Mouse (Mus musculus) lung, embryonic 15.5 days (tissue): ENCODE data around the gene Atp11a. TPM values are rescaled to one million over a fixed set of nuclear protein-coding genes. Genes with fewer than 3 reads are reported as not detected.

Source experiments
- ATAC-seq: fragments of 200-750 bp; cut with Nextera tagmentation; 2 replicates; pipeline ENCODE4 v1.8.0; 2017; ENCODE audit warnings: moderate number of reproducible peaks, borderline replicate concordance; ENCODE audit not compliant: low FRiP score, low TSS enrichment; ENCODE audit errors: extremely low read depth
- H3K27ac ChIP-seq: fragments of 300-500 bp; sonication (generic); 2 replicates; pipeline ENCODE4 v1.5.1; 2015; ENCODE audit warnings: moderate library complexity, mild to moderate bottlenecking, inconsistent platforms
- H3K27me3 ChIP-seq: fragments of 300-500 bp; sonication (generic); 2 replicates; pipeline ENCODE4 v1.6.1; 2015; ENCODE audit warnings: inconsistent platforms
- H3K36me3 ChIP-seq: fragments of 300-500 bp; sonication (generic); 2 replicates; pipeline ENCODE4 v1.6.1; 2015; ENCODE audit warnings: inconsistent platforms
- H3K4me1 ChIP-seq: fragments of 300-500 bp; sonication (generic); 2 replicates; pipeline ENCODE4 v1.6.1; 2015; ENCODE audit warnings: inconsistent platforms
- H3K4me2 ChIP-seq: fragments of 300-500 bp; sonication (generic); 2 replicates; pipeline ENCODE4 v1.6.1; 2015; ENCODE audit warnings: inconsistent platforms, mild to moderate bottlenecking, moderate library complexity
- H3K4me3 ChIP-seq: fragments of 300-500 bp; sonication (generic); 2 replicates; pipeline ENCODE4 v1.5.1; 2015; ENCODE audit warnings: mild to moderate bottlenecking, inconsistent platforms
- H3K9ac ChIP-seq: fragments of 300-500 bp; sonication (generic); 2 replicates; pipeline ENCODE4 v1.6.1; 2015; ENCODE audit warnings: inconsistent platforms
- H3K9me3 ChIP-seq: fragments of 300-500 bp; sonication (generic); 2 replicates; pipeline ENCODE4 v1.6.1; 2016; ENCODE audit warnings: inconsistent platforms
- WGBS: fragments of 180-500 bp; shearing (Covaris S2); methylation state at CpG from one replicate; pipeline ENCODE4 v1.1.7; 2015; 5-methylcytosine and 5-hydroxymethylcytosine counted together
- polyA plus RNA-seq: library from polyadenylated mRNA; unstranded; fragments of >200 nt; fragmentation: Nextera tagmentation; extraction: Ambion mirVana; gene quantifications from 2 replicates; pipeline ENCODE4 v1.2.1, GENCODE M21; 2015

Atp11a gene
- polyA plus RNA-seq, 1 experiment from 2014 or later, result 21.8 TPM

- ATAC-seq, result no peak
These were observed 141.0 kb downstream of the Atp11a start for GRCm38 (mm10) chr8:12897815-12898214.

GRCm38 (mm10) chr8:12903790-12904415 lies 147.1 kb downstream of the Atp11a start:
- H3K9me3 ChIP-seq, result no peaks in the 10 kb centered on the region
- no peaks in the 10 kb centered on the region for H3K27me3 ChIP-seq
- H3K36me3 ChIP-seq, result no peaks in the 10 kb centered on the region
- H3K9ac ChIP-seq, result no peak overlapping the region
- no peak overlapping the region for H3K4me2 ChIP-seq
- no peak overlapping the region for H3K4me3 ChIP-seq
- peak overlapping the region; percentile 68 for H3K27ac ChIP-seq
- 77% methylated on average over 13 of the region's 13 CpGs for WGBS
- ATAC-seq, result no peak
- H3K4me1 ChIP-seq, result no peaks in the 10 kb centered on the region

More at GRCm38 (mm10) chr8:12897815-12898214, 141.0 kb downstream of the Atp11a start:
- H3K36me3 ChIP-seq, result no peaks in the 10 kb centered on the region
- peaks cover 20% of the 10 kb centered on the region for H3K4me1 ChIP-seq
- no peaks in the 10 kb centered on the region for H3K9me3 ChIP-seq
- no peak overlapping the region for H3K27ac ChIP-seq
- H3K4me2 ChIP-seq, result no peak overlapping the region
- H3K4me3 ChIP-seq, result no peak overlapping the region
- H3K27me3 ChIP-seq, result no peaks in the 10 kb centered on the region
- 18% methylated on average over 9 of the region's 9 CpGs for WGBS
- H3K9ac ChIP-seq, result no peak overlapping the region

GRCm38 (mm10) chr8:12905122-12905521 lies 148.3 kb downstream of the Atp11a start:
- no peak overlapping the region for H3K4me2 ChIP-seq
- H3K9me3 ChIP-seq, result no peaks in the 10 kb centered on the region
- H3K4me1 ChIP-seq, result no peaks in the 10 kb centered on the region
- WGBS, result 70% methylated on average over 5 of the region's 5 CpGs
- no peaks in the 10 kb centered on the region for H3K36me3 ChIP-seq
- H3K9ac ChIP-seq, result no peak overlapping the region
- H3K4me3 ChIP-seq, result no peak overlapping the region
- no peak for ATAC-seq
- peak overlapping the region; percentile 39; the same call in 1 of the 2 replicates for H3K27ac ChIP-seq
- H3K27me3 ChIP-seq, result no peaks in the 10 kb centered on the region

GRCm38 (mm10) chr8:12905599-12906321 lies 148.9 kb downstream of the Atp11a start:
- ATAC-seq, result no peak
- H3K9ac ChIP-seq, result no peak overlapping the region
- no peak overlapping the region for H3K4me3 ChIP-seq
- H3K27me3 ChIP-seq, result no peaks in the 10 kb centered on the region
- H3K9me3 ChIP-seq, result no peaks in the 10 kb centered on the region
- H3K4me2 ChIP-seq, result no peak overlapping the region
- H3K4me1 ChIP-seq, result no peaks in the 10 kb centered on the region
- 72% methylated on average over 11 of the region's 11 CpGs for whole genome bisulfite sequencing
- H3K36me3 ChIP-seq, result no peaks in the 10 kb centered on the region
- peak overlapping the region; percentile 39 for H3K27ac ChIP-seq

GRCm38 (mm10) chr8:12906597-12906996 lies 149.8 kb downstream of the Atp11a start:
- 68% methylated on average over 5 of the region's 5 CpGs for WGBS
- H3K4me2 ChIP-seq, result no peak overlapping the region

GRCm38 (mm10) chr8:12907730-12908129 lies 150.9 kb downstream of the Atp11a start:
- 77% methylated on average over 4 of the region's 4 CpGs for WGBS
- Histone ChIP-seq H3K4me3 (no peak overlapping the region), H3K9me3 (no peaks in the 10 kb centered on the region), H3K27ac (no peak overlapping the region), H3K4me1 (no peaks in the 10 kb centered on the region), H3K9ac (no peak overlapping the region), H3K36me3 (no peaks in the 10 kb centered on the region), H3K4me2 (no peak overlapping the region), H3K27me3 (no peaks in the 10 kb centered on the region)
- ATAC-seq, result no peak

More at GRCm38 (mm10) chr8:12906597-12906996, 149.8 kb downstream of the Atp11a start:
- Histone ChIP-seq H3K9ac (no peak overlapping the region), H3K9me3 (no peaks in the 10 kb centered on the region), H3K4me1 (no peaks in the 10 kb centered on the region), H3K27me3 (no peaks in the 10 kb centered on the region), H3K27ac (no peak overlapping the region), H3K4me3 (no peak overlapping the region), H3K36me3 (no peaks in the 10 kb centered on the region)
- no peak for ATAC-seq

GRCm38 (mm10) chr8:12912011-12912410 lies 155.2 kb downstream of the Atp11a start:
- Histone ChIP-seq H3K4me3 (no peak overlapping the region), H3K9me3 (no peaks in the 10 kb centered on the region), H3K27ac (no peak overlapping the region), H3K4me2 (no peak overlapping the region), H3K27me3 (no peaks in the 10 kb centered on the region), H3K36me3 (no peaks in the 10 kb centered on the region), H3K9ac (no peak overlapping the region), H3K4me1 (peaks cover 13% of the 10 kb centered on the region)
- ATAC-seq, result no peak
- 24% methylated on average over 5 of the region's 5 CpGs for WGBS

- H3K4me2 ChIP-seq, result peak overlapping the region; percentile 92
- ATAC-seq, result peak; percentile 56; the same call in 1 of the 2 replicates
- H3K9ac ChIP-seq, result peak overlapping the region; percentile 48
- H3K27me3 ChIP-seq, result no peaks in the 10 kb centered on the region
- no peaks in the 10 kb centered on the region for H3K9me3 ChIP-seq
- WGBS, result 13% methylated on average over 42 of the region's 42 CpGs
- no peak overlapping the region for H3K27ac ChIP-seq
- H3K4me3 ChIP-seq, result peak overlapping the region; percentile 52
- H3K4me1 ChIP-seq, result peaks cover 13% of the 10 kb centered on the region
- no peaks in the 10 kb centered on the region for H3K36me3 ChIP-seq
These were observed 158.6 kb downstream of the Atp11a start for GRCm38 (mm10) chr8:12915187-12916006.

GRCm38 (mm10) chr8:12916156-12916900 lies 159.5 kb downstream of the Atp11a start:
- Histone ChIP-seq H3K4me1 (peaks cover 13% of the 10 kb centered on the region), H3K4me2 (peak overlapping the region; percentile 92), H3K27ac (no peak overlapping the region), H3K9me3 (no peaks in the 10 kb centered on the region), H3K9ac (peak overlapping the region; percentile 48; the same call in 1 of the 2 replicates), H3K4me3 (peak overlapping the region; percentile 52), H3K36me3 (no peaks in the 10 kb centered on the region), H3K27me3 (no peaks in the 10 kb centered on the region)
- 55% methylated on average over 16 of the region's 16 CpGs for WGBS
- no peak for ATAC-seq

- H3K9ac ChIP-seq, result no peak overlapping the region
- H3K36me3 ChIP-seq, result no peaks in the 10 kb centered on the region
- ATAC-seq, result no peak
- H3K27me3 ChIP-seq, result no peaks in the 10 kb centered on the region
- H3K9me3 ChIP-seq, result no peaks in the 10 kb centered on the region
- peaks cover 13% of the 10 kb centered on the region for H3K4me1 ChIP-seq
- no peak overlapping the region for H3K27ac ChIP-seq
- 81% methylated on average over 3 of the region's 3 CpGs for WGBS
- no peak overlapping the region for H3K4me2 ChIP-seq
- H3K4me3 ChIP-seq, result no peak overlapping the region
These were observed 160.2 kb downstream of the Atp11a start for GRCm38 (mm10) chr8:12917029-12917428.

- no peak for ATAC-seq
- WGBS, result 67% methylated on average over 4 of the region's 4 CpGs
These were observed 161.0 kb downstream of the Atp11a start for GRCm38 (mm10) chr8:12917831-12918230.

More at GRCm38 (mm10) chr8:12917831-12918230, 161.0 kb downstream of the Atp11a start:
- H3K9ac ChIP-seq, result no peak overlapping the region
- H3K4me2 ChIP-seq, result no peak overlapping the region
- H3K4me1 ChIP-seq, result peaks cover 13% of the 10 kb centered on the region
- H3K9me3 ChIP-seq, result no peaks in the 10 kb centered on the region
- H3K4me3 ChIP-seq, result no peak overlapping the region
- H3K27ac ChIP-seq, result no peak overlapping the region
- H3K27me3 ChIP-seq, result no peaks in the 10 kb centered on the region
- no peaks in the 10 kb centered on the region for H3K36me3 ChIP-seq
